26 mouse cellular contexts compared by ENCODE assay signal in the genomic region with DNA sequence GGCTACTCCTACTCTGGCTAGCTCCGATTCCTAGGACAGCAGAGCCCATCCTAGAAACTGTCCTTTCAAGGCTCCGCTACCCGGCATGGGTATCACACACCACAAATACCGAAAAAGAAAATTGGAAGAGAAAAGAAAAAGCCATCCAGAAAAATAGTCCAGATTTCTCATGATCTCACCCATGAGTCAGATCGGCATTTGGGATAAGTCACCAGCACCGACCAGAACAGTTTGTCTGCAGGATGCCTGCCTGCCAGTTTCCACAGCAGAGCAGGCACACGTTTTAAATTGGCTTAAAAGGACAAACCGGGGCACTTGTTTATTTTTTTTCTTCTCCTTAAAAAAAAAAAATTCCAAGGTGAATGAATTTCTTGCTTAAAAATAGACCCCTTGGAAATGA. TPM values are rescaled to one million over a fixed set of nuclear protein-coding genes. Genes with fewer than 3 reads are reported as not detected.
DNase-seq lines count a peak whose midpoint lies in the region; ATAC-seq and TF ChIP-seq lines count a peak whose summit lies in the region.
"Had no signal": no experiment of that assay in that cellular context is flagged by ENCODE, and none has a peak within 500 bp of the region (broad histone marks: within the 10 kb centered on the region; RNA-seq: fewer than 3 reads in every experiment).

No protein-coding gene starts in this region.

- H3K9ac ChIP-seq in midbrain, embryonic 11.5 days (ENCODE audit: low read length), result no peak overlapping the region
- no peak overlapping the region for H3K9ac ChIP-seq in liver, embryonic 12.5 days
- H3K9ac ChIP-seq: embryonic facial prominence, embryonic 13.5 days; forebrain, postnatal 0 days; heart, embryonic 15.5 days; kidney, embryonic 15.5 days; limb, embryonic 12.5 days; liver, embryonic 13.5 days; midbrain, embryonic 15.5 days; stomach, embryonic 15.5 days had no signal

- peak; percentile 32 for DNase-seq in adrenal gland, adult 2 months
- no peak for DNase-seq in adrenal gland, postnatal 14 days
- peak; percentile 25 to 33 for DNase-seq in layer of hippocampus, adult 2 months (ENCODE audit: low spot score in 2 of 2)
- DNase-seq in layer of hippocampus, adult 9-10 months (ENCODE audit: low spot score), result no peak
- peak; percentile 53 for DNase-seq in 3134 (ENCODE audit: extremely low read depth, insufficient read length, low spot score)
- no peak for DNase-seq in midbrain, embryonic 11.5 days (ENCODE audit: low spot score, missing footprints)
- DNase-seq: cerebellum, postnatal 14 days; forebrain, postnatal 0 days; gastrocnemius, postnatal 10 days; kidney, postnatal 4 days; liver, embryonic 13.5 days; retina, postnatal 1 day; spleen, adult 18-20 months; thymus, adult 18-20 months had no signal

- H3K4me1 ChIP-seq in embryonic fibroblast, embryonic 13.5 days (ENCODE audit: control insufficient read depth, insufficient read depth, low read length), result peaks cover 10% of the 10 kb centered on the region
- no peaks in the 10 kb centered on the region for H3K4me1 ChIP-seq in midbrain, embryonic 11.5 days (ENCODE audit: control insufficient read depth, insufficient read depth, low read length)
- no peaks in the 10 kb centered on the region for H3K4me1 ChIP-seq in liver, embryonic 12.5 days
- H3K4me1 ChIP-seq: liver, embryonic 13.5 days; midbrain, embryonic 15.5 days; stomach, embryonic 15.5 days had no signal

- no peak for ATAC-seq in midbrain, embryonic 11.5 days (ENCODE audit: low FRiP score)
- no peak for ATAC-seq in liver, embryonic 12.5 days
- ATAC-seq: forebrain, postnatal 0 days; hindbrain, postnatal 0 days; intestine, postnatal 0 days; midbrain, embryonic 15.5 days had no signal

- no peaks in the 10 kb centered on the region for H3K9me3 ChIP-seq in midbrain, embryonic 11.5 days (ENCODE audit: control insufficient read depth, low read length)
- H3K9me3 ChIP-seq in liver, embryonic 12.5 days (replicated peaks), result no peaks in the 10 kb centered on the region
- H3K9me3 ChIP-seq: embryonic facial prominence, embryonic 13.5 days; G1E; heart, embryonic 15.5 days; kidney, embryonic 15.5 days; limb, embryonic 12.5 days; liver, embryonic 13.5 days; midbrain, embryonic 15.5 days; stomach, embryonic 15.5 days had no signal

- H3K4me3 ChIP-seq in layer of hippocampus, adult 2 months, result no peak overlapping the region
- no peak overlapping the region for H3K4me3 ChIP-seq in embryonic fibroblast, embryonic 13.5 days (ENCODE audit: insufficient read depth, low read length)
- no peak overlapping the region for H3K4me3 ChIP-seq in midbrain, embryonic 11.5 days (ENCODE audit: low read depth, low read length)
- no peak overlapping the region for H3K4me3 ChIP-seq in liver, embryonic 12.5 days
- H3K4me3 ChIP-seq: embryonic facial prominence, embryonic 13.5 days; heart, embryonic 15.5 days; kidney, embryonic 15.5 days; limb, embryonic 12.5 days; liver, embryonic 13.5 days; megakaryocyte, embryonic 14.5 days; midbrain, embryonic 15.5 days; stomach, embryonic 15.5 days had no signal

- no peak overlapping the region for H3K4me2 ChIP-seq in midbrain, embryonic 11.5 days
- no peak overlapping the region for H3K4me2 ChIP-seq in liver, embryonic 12.5 days
- H3K4me2 ChIP-seq: embryonic facial prominence, embryonic 13.5 days; heart, embryonic 15.5 days; kidney, embryonic 15.5 days; limb, embryonic 12.5 days; liver, embryonic 13.5 days; midbrain, embryonic 15.5 days; stomach, embryonic 15.5 days had no signal

- H3K36me3 ChIP-seq in midbrain, embryonic 11.5 days (ENCODE audit: control insufficient read depth, insufficient read depth, low read length), result no peaks in the 10 kb centered on the region
- H3K36me3 ChIP-seq in liver, embryonic 12.5 days, result no peaks in the 10 kb centered on the region
- H3K36me3 ChIP-seq: G1E; heart, embryonic 15.5 days; kidney, embryonic 15.5 days; limb, embryonic 12.5 days; liver, embryonic 13.5 days; midbrain, embryonic 15.5 days; stomach, embryonic 15.5 days had no signal

- TF ChIP-seq CTCF in layer of hippocampus, adult 2 months (conservative IDR thresholded peaks at IDR 0.05), result no peak
- TF ChIP-seq CTCF in embryonic fibroblast, embryonic 13.5 days (IDR thresholded peaks at IDR 0.05; ENCODE audit: borderline replicate concordance, insufficient read depth, low read length), result no peak

- no peak for TF ChIP-seq POLR2A in embryonic fibroblast, embryonic 13.5 days (IDR thresholded peaks at IDR 0.05; ENCODE audit: low read depth, low read length)

- H3K27me3 ChIP-seq in midbrain, embryonic 11.5 days (ENCODE audit: control insufficient read depth, insufficient read depth, low read length), result no peaks in the 10 kb centered on the region
- H3K27me3 ChIP-seq in liver, embryonic 12.5 days (replicated peaks), result 0 out of 2 replicates have a peak, but pooled peaks cover 3% of the 10 kb centered on the region
- H3K27me3 ChIP-seq: embryonic facial prominence, embryonic 13.5 days; heart, embryonic 15.5 days; kidney, embryonic 15.5 days; limb, embryonic 12.5 days; liver, embryonic 13.5 days; midbrain, embryonic 15.5 days; stomach, embryonic 15.5 days had no signal

- H3K27ac ChIP-seq in layer of hippocampus, adult 2 months, result peak overlapping the region; percentile 77
- peak overlapping the region; percentile 82 for H3K27ac ChIP-seq in embryonic fibroblast, embryonic 13.5 days (ENCODE audit: insufficient read depth, low read length)
- no peak overlapping the region for H3K27ac ChIP-seq in midbrain, embryonic 11.5 days (ENCODE audit: low read depth, low read length)
- no peak overlapping the region for H3K27ac ChIP-seq in liver, embryonic 12.5 days
- H3K27ac ChIP-seq: embryonic facial prominence, embryonic 13.5 days; heart, embryonic 15.5 days; hindbrain, postnatal 0 days; kidney, embryonic 15.5 days; limb, embryonic 12.5 days; liver, embryonic 13.5 days; midbrain, embryonic 15.5 days; stomach, embryonic 15.5 days had no signal

- WGBS in midbrain, embryonic 11.5 days, result 84% methylated on average over 8 of the region's 8 CpGs
- 70% methylated on average over 8 of the region's 8 CpGs for WGBS in liver, embryonic 12.5 days (ENCODE audit: insufficient replicate concordance)

RNA-seq across cellular contexts. Expression of a gene that starts 22.8 kb away (rescaled TPM):
- total RNA-seq in adrenal gland, adult 2 months (2021), result 10 to 100 TPM; 13.3 to 21.4 TPM
- 7.0 TPM in 2 replicates for polyA plus RNA-seq in adrenal gland, adult 2 months (2012; rRNA removed)
- 29.1 and 33.9 TPM in 2 replicates for total RNA-seq in adrenal gland, postnatal 14 days (2021)
- total RNA-seq in layer of hippocampus, adult 2 months (2021), result 10 to 100 TPM; 63.9 to 67.7 TPM
- 2.4 and 2.5 TPM in 2 replicates for polyA plus RNA-seq in embryonic fibroblast, embryonic 13.5 days (2011; ENCODE audit: insufficient read length, low read depth, missing spikeins)
- 5.2 and 6.5 TPM in 2 replicates for polyA plus RNA-seq in midbrain, embryonic 11.5 days (2014; fragmentation: Nextera tagmentation; extraction: Ambion mirVana)
- 4.8 and 4.9 TPM in 2 replicates for polyA plus RNA-seq in liver, embryonic 12.5 days (2016; fragmentation: Nextera tagmentation; extraction: Ambion mirVana)

Comparison
In these comparisons a context has a peak if more than half of its experiments do, and no peak if none do; other contexts are left out.
1. DNase-seq: peak in adrenal gland, adult 2 months (single experiment), layer of hippocampus, adult 2 months (2 of 2) and 3134 (single experiment); none in adrenal gland, postnatal 14 days (single experiment), layer of hippocampus, adult 9-10 months (single experiment) and midbrain, embryonic 11.5 days (single experiment).
2. H3K27ac ChIP-seq: peak in layer of hippocampus, adult 2 months (single experiment) and embryonic fibroblast, embryonic 13.5 days (single experiment); none in midbrain, embryonic 11.5 days (single experiment) and liver, embryonic 12.5 days (single experiment).